Mouse (Mus musculus) myocyte (in vitro differentiated cells): ENCODE measurements around the gene Fmn2.

Experiments
- POLR2A ChIP-seq: IDR thresholded peaks from one replicate; pipeline ENCODE4 v1.6.1; 2011; ENCODE audit warnings: low read depth, mild to moderate bottlenecking, control low read depth, moderate library complexity; ENCODE audit not compliant: insufficient read length
- TCF12 ChIP-seq: IDR thresholded peaks from one replicate; pipeline ENCODE4 v1.6.1; 2011; ENCODE audit warnings: mild to moderate bottlenecking, control low read depth; ENCODE audit not compliant: poor library complexity, insufficient read depth, severe bottlenecking
- USF1 ChIP-seq: IDR thresholded peaks from one replicate; pipeline ENCODE4 v1.6.1; 2011; ENCODE audit warnings: low read depth, mild to moderate bottlenecking, control low read depth, moderate library complexity

- TF ChIP-seq TCF12 (no peak), POLR2A (no peak), USF1 (no peak)
Measured at GRCm38 (mm10) chr1:174537491-174537890, 35.9 kb downstream of the Fmn2 start.
